Mouse (Mus musculus): ENCODE measurements at regions not wholly inside any gene's neighbourhood (a gene's known extent, or its start where the extent isn't known, plus 50 kb on each side); places are given as distances from the start of the nearest gene placed in this dataset.

DNA sequence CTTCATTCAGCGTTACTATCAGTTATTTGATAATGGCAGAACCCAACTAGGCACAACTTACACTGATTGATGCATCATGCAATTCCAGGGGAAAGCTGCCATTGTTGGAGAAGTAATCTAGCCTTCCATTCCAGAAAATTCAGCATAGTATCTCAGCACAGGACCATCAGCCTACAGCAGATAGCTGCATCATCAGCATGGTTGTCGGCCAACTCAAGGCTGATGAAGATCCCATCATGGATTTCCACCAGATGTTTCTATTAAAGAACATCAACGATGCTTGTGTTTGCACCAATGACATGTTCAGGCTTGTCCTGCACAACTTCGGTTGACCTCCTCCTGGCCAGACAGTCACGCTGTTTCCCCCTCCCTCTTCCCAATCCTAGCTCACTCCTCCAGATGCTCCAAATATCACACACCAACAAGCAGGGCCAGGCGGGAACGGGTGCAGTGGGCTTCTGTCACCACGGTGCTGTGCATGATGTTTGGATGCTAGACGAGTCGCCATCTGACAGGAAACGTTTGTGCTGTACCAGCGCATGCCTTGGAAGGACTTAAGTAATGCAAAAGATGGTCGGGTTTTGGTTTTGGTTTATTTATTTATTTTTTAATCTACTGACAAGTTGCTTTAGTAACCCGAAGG lies 204.5 kb upstream of the Krr1 start:
- TF ChIP-seq ETS1 (IDR thresholded peaks at IDR 0.05; ENCODE audit: low read depth, low read length): no peak
- TF ChIP-seq ZC3H11A (IDR thresholded peaks at IDR 0.05; ENCODE audit: low read depth, low read length): no peak
- TF ChIP-seq TAL1 (IDR thresholded peaks at IDR 0.05; ENCODE audit: low read length): no peak
- TF ChIP-seq SMC3 (IDR thresholded peaks at IDR 0.05; ENCODE audit: low read depth, low read length): no peak
- no peak for TF ChIP-seq GATA1 (IDR thresholded peaks at IDR 0.05; ENCODE audit: low read depth, low read length)
- TF ChIP-seq SIN3A (IDR thresholded peaks at IDR 0.05; ENCODE audit: low read length): no peak
- no peak for TF ChIP-seq BHLHE40 (IDR thresholded peaks at IDR 0.05; ENCODE audit: borderline replicate concordance, low read depth, low read length)
- TF ChIP-seq POLR2AphosphoS2 (IDR thresholded peaks at IDR 0.05; ENCODE audit: low read length): no peak
- TF ChIP-seq MAZ (IDR thresholded peaks at IDR 0.05; ENCODE audit: low read depth, low read length): no peak
- TF ChIP-seq CHD1 (IDR thresholded peaks at IDR 0.05; ENCODE audit: low read depth, low read length): no peak
- TF ChIP-seq MYC (IDR thresholded peaks at IDR 0.05; ENCODE audit: low read depth, low read length): no peak
- TF ChIP-seq NRF1 (IDR thresholded peaks at IDR 0.05; ENCODE audit: insufficient read depth, low read depth, low read length, poor library complexity, severe bottlenecking): no peak
- no peak for TF ChIP-seq UBTF (IDR thresholded peaks at IDR 0.05; ENCODE audit: borderline replicate concordance, insufficient read depth, low read depth, low read length)
- no peak for TF ChIP-seq EP300 (IDR thresholded peaks at IDR 0.05; ENCODE audit: low read depth in 1 of 2, low read length in 2 of 2)
- TF ChIP-seq KAT2A (conservative IDR thresholded peaks at IDR 0.05; ENCODE audit: low read depth, low read length): no peak
- no peak for TF ChIP-seq ELF1 (IDR thresholded peaks at IDR 0.05; ENCODE audit: low read depth, low read length)
- no peak for TF ChIP-seq MAFK (IDR thresholded peaks at IDR 0.05; ENCODE audit: borderline replicate concordance, low read depth, low read length)
- TF ChIP-seq TCF12 (IDR thresholded peaks at IDR 0.05; ENCODE audit: low read depth, low read length): no peak
- no peak for TF ChIP-seq RAD21 (IDR thresholded peaks at IDR 0.05; ENCODE audit: low read depth, low read length)
- TF ChIP-seq HCFC1 (IDR thresholded peaks at IDR 0.05; ENCODE audit: low read depth, low read length): no peak
- no peak overlapping the region for H3K27ac ChIP-seq (ENCODE audit: control insufficient read depth, low read depth, low read length)
- H3K36me3 ChIP-seq (ENCODE audit: control insufficient read depth in 1 of 2, insufficient read depth in 2 of 2, low read length in 2 of 2): no peaks in the 10 kb centered on the region
- no peak overlapping the region for H3K4me3 ChIP-seq (ENCODE audit: control insufficient read depth in 1 of 2, insufficient read depth in 1 of 2, low read depth in 2 of 2, low read length in 2 of 2)
- H3K79me2 ChIP-seq (ENCODE audit: control insufficient read depth, insufficient read depth, low read length, poor library complexity): no peaks in the 10 kb centered on the region
- no peaks in the 10 kb centered on the region for H3K27me3 ChIP-seq (ENCODE audit: control insufficient read depth in 1 of 2, insufficient read depth in 2 of 2, low read length in 2 of 2)
- no peak overlapping the region for H3K9ac ChIP-seq (ENCODE audit: control insufficient read depth, low read depth, low read length, poor library complexity, severe bottlenecking)
- H3K9me3 ChIP-seq (replicated peaks; ENCODE audit: insufficient read depth, low read length): no peaks in the 10 kb centered on the region
- no peak for DNase-seq (ENCODE audit: low read depth, low spot score)
- no peaks in the 10 kb centered on the region for H3K4me1 ChIP-seq (ENCODE audit: control insufficient read depth in 1 of 2, insufficient read depth in 2 of 2, low read length in 2 of 2)

- Histone ChIP-seq H3K4me1 (ENCODE audit: control insufficient read depth in 1 of 2, insufficient read depth in 2 of 2, low read length in 2 of 2) (no peaks in the 10 kb centered on the region), H3K9me3 (replicated peaks; ENCODE audit: insufficient read depth, low read length) (no peaks in the 10 kb centered on the region), H3K27me3 (ENCODE audit: control insufficient read depth in 1 of 2, insufficient read depth in 2 of 2, low read length in 2 of 2) (no peaks in the 10 kb centered on the region), H3K9ac (ENCODE audit: control insufficient read depth, low read depth, low read length, poor library complexity, severe bottlenecking) (no peak overlapping the region), H3K79me2 (ENCODE audit: control insufficient read depth, insufficient read depth, low read length, poor library complexity) (no peaks in the 10 kb centered on the region), H3K36me3 (ENCODE audit: control insufficient read depth in 1 of 2, insufficient read depth in 2 of 2, low read length in 2 of 2) (no peaks in the 10 kb centered on the region), H3K27ac (ENCODE audit: control insufficient read depth, low read depth, low read length) (no peak overlapping the region), H3K4me3 (ENCODE audit: control insufficient read depth in 1 of 2, insufficient read depth in 1 of 2, low read depth in 2 of 2, low read length in 2 of 2) (no peak overlapping the region)
- TF ChIP-seq ETS1 (IDR thresholded peaks at IDR 0.05; ENCODE audit: low read depth, low read length) (no peak), JUND (IDR thresholded peaks at IDR 0.05; ENCODE audit: low read depth, low read length) (no peak), KAT2A (conservative IDR thresholded peaks at IDR 0.05; ENCODE audit: low read depth, low read length) (no peak), MEF2A (IDR thresholded peaks at IDR 0.05; ENCODE audit: extremely low read depth, insufficient replicate concordance, low read depth, low read length, poor library complexity, severe bottlenecking) (no peak), E2F4 (IDR thresholded peaks at IDR 0.05; ENCODE audit: borderline replicate concordance, low read depth, low read length) (no peak), CHD2 (IDR thresholded peaks at IDR 0.05; ENCODE audit: low read length) (no peak), TBP (IDR thresholded peaks at IDR 0.05; ENCODE audit: low read depth, low read length) (no peak), MAX (IDR thresholded peaks at IDR 0.05; ENCODE audit: low read length) (no peak), CHD1 (IDR thresholded peaks at IDR 0.05; ENCODE audit: low read depth, low read length) (no peak), POLR2AphosphoS2 (IDR thresholded peaks at IDR 0.05; ENCODE audit: low read length) (no peak), ELF1 (IDR thresholded peaks at IDR 0.05; ENCODE audit: low read depth, low read length) (no peak), UBTF (IDR thresholded peaks at IDR 0.05; ENCODE audit: borderline replicate concordance, insufficient read depth, low read depth, low read length) (no peak), NELFE (IDR thresholded peaks at IDR 0.05; ENCODE audit: low read depth, low read length) (no peak), RAD21 (IDR thresholded peaks at IDR 0.05; ENCODE audit: low read depth, low read length) (no peak), USF1 (IDR thresholded peaks at IDR 0.05; ENCODE audit: low read depth, low read length) (no peak), MXI1 (IDR thresholded peaks at IDR 0.05; ENCODE audit: low read depth, low read length) (no peak), MYB (IDR thresholded peaks at IDR 0.05; ENCODE audit: low read depth, low read length) (no peak), TCF12 (IDR thresholded peaks at IDR 0.05; ENCODE audit: low read depth, low read length) (no peak)
- no peak for DNase-seq (ENCODE audit: low read depth, low spot score)
These were observed 202.9 kb upstream of the Krr1 start for GRCm38 (mm10) chr10:111769486-111770002.

Data from MEL (cell line).